Mouse (Mus musculus) heart, embryonic 15.5 days (tissue): ENCODE results near the gene Mrpl49. TPM values are rescaled to one million over a fixed set of nuclear protein-coding genes. Genes with fewer than 3 reads are reported as not detected.
"Not testable (repeated sequence)": the region's sequence is repeated elsewhere in the genome, so short reads cannot be mapped to it uniquely, and the experiment has no call there.

Experiments
- ATAC-seq: fragments of 200-750 bp; cut with Nextera tagmentation; replicated peaks from 2 replicates; pipeline ENCODE4 v1.8.0; 2017; ENCODE audit warnings: low read depth, moderate TSS enrichment; ENCODE audit not compliant: insufficient number of reproducible peaks, insufficient read depth, low FRiP score
- H3K27ac ChIP-seq: fragments of 300-500 bp; sonication (generic); 2 replicates; pipeline ENCODE4 v1.5.1; 2015; ENCODE audit warnings: mild to moderate bottlenecking, inconsistent platforms
- H3K27me3 ChIP-seq: fragments of 300-500 bp; sonication (generic); 2 replicates; pipeline ENCODE4 v1.6.1; 2015; ENCODE audit warnings: inconsistent platforms
- H3K36me3 ChIP-seq: fragments of 300-500 bp; sonication (generic); 2 replicates; pipeline ENCODE4 v1.6.1; 2015; ENCODE audit warnings: mild to moderate bottlenecking, inconsistent platforms
- H3K4me1 ChIP-seq: fragments of 300-500 bp; sonication (generic); replicated peaks from 2 replicates; pipeline ENCODE4 v1.6.1; 2015; ENCODE audit warnings: inconsistent platforms
- H3K4me2 ChIP-seq: fragments of 300-500 bp; sonication (generic); 2 replicates; pipeline ENCODE4 v1.6.1; 2015; ENCODE audit warnings: inconsistent platforms, mild to moderate bottlenecking, moderate library complexity
- H3K4me3 ChIP-seq: fragments of 300-500 bp; sonication (generic); 2 replicates; pipeline ENCODE4 v1.5.1; 2015; ENCODE audit warnings: mild to moderate bottlenecking, inconsistent platforms
- H3K9ac ChIP-seq: fragments of 300-500 bp; sonication (generic); 2 replicates; pipeline ENCODE4 v1.6.1; 2015; ENCODE audit warnings: mild to moderate bottlenecking, inconsistent platforms
- H3K9me3 ChIP-seq: fragments of 300-500 bp; sonication (generic); replicated peaks from 2 replicates; pipeline ENCODE4 v1.6.1; 2016; ENCODE audit warnings: inconsistent platforms
- WGBS: fragments of 180-500 bp; shearing (Covaris S2); methylation state at CpG from one replicate; pipeline ENCODE4 v1.1.7; 2015; ENCODE audit warnings: mixed read lengths; 5-methylcytosine and 5-hydroxymethylcytosine counted together
- polyA plus RNA-seq: library from polyadenylated mRNA; unstranded; fragments of >200 nt; fragmentation: Nextera tagmentation; extraction: Ambion mirVana; gene quantifications from 2 replicates; pipeline ENCODE4 v1.2.1, GENCODE M21; 2015

Mrpl49 gene
- polyA plus RNA-seq, 1 experiment from 2014 or later = 55.3 TPM

DNA sequence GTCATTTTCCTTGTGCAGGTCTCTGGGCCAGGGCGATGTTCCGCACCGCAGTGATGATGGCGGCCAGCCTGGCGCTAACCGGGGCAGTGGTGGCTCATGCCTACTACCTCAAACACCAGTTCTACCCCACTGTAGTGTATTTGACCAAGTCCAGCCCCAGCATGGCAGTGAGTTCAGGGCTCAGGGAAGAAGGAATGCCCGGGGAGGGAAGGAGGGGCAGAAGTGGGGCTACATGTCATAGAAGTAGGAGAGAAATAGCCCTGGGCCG is 9.8 kb downstream of the Mrpl49 start:
- peak overlapping the region; percentile 93 for H3K4me3 ChIP-seq
- H3K9me3 ChIP-seq = no peaks in the 10 kb centered on the region
- 78% methylated on average over 8 of the region's 8 CpGs for WGBS
- no peaks in the 10 kb centered on the region for H3K27me3 ChIP-seq
- H3K36me3 ChIP-seq = peaks cover 49% of the 10 kb centered on the region
- H3K27ac ChIP-seq = no peak overlapping the region
- H3K9ac ChIP-seq = peak overlapping the region; percentile 84
- peaks cover 18% of the 10 kb centered on the region for H3K4me1 ChIP-seq
- H3K4me2 ChIP-seq = peak overlapping the region; percentile 92
- ATAC-seq = no peak

DNA sequence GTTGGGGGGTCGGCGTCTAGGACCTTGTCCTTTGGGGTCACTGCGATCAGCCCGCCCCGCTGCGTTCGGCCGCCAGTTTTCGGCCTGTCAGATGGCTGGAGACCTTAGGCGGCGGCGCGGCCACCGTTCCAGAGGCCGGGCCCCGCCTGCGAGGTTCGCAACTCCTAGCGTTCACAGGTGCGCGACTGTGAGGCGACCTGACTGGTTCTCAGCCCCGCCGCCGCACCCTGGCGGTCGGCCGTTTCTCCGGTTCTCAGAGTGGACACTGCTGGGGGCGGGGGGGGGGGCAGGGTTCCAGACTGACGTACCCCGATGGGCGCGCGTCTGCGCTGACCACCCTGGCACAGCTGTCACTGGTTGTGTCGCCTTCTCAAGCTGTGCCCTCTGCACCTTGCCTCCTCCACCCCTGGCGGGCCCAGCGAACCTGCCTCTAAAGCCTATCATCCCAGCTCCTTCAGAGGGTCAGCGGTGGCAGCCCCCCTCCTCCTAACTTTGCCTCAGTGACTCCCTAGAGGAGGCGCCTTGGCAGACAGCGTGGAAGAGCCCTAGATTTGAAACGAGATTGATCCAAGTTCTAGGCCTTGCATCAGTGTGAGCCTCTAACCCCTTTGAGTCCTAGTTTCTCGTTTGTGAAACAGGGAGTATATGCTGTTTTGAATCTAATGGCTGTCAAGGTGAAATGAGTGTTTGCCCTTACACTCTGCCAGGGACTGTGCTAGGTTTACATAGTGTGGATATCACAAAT is 10.3 kb downstream of the Mrpl49 start:
- H3K27me3 ChIP-seq = no peaks in the 10 kb centered on the region
- peak overlapping the region; percentile 84 for H3K9ac ChIP-seq
- 2% methylated on average over 37 of the region's 44 CpGs for WGBS
- H3K9me3 ChIP-seq = no peaks in the 10 kb centered on the region
- H3K4me2 ChIP-seq = peak overlapping the region; percentile 92
- peak; percentile 12; the same call in 1 of the 2 replicates for ATAC-seq
- peaks cover 44% of the 10 kb centered on the region for H3K36me3 ChIP-seq
- H3K4me1 ChIP-seq = peaks cover 18% of the 10 kb centered on the region
- peak overlapping the region; percentile 93 for H3K4me3 ChIP-seq
- H3K27ac ChIP-seq = peak overlapping the region; percentile 98

DNA sequence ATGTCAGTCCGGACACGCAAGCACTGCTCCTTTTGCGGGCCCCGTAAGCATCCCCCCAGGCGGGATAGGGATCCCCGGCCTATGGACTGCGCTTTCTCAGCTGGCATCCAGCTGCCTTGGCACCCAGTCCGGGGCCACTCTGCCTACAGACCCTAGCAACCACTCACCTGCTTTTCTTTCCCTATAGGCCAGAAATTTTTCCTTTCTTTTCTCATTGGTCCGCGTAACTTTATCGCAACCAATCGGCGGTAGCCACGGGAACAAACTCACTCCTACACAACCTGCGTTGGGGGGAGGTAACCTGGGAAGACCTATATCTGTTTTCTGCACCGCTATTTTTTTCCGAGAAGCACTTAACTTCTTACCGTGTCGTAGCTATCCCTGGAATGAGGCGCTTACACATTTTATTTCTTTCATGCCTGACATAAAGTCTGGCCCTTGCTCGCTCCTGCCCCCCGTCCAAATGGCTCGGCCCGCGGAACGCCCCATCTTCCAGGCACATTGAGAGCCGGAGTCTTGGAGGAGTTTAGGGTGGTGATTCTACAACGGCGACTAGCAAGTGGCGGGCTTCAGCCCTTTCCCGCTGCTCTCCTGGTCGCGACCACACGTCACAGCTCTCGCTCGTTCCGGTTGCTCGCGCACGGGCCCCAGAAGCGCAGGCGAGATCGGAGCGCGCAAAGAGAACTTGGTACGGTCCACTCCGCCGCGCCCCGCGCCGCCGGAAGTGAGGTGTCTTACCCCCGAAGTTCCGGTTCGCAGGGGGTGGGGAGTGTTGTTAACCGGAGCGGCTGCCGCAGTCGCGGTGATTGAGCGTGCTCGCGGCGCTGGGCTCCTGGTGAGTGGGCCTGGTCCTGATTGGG is 11.1 kb downstream of the Mrpl49 start, which contains the start of gene Syvn1:
TSS of gene Syvn1 (plus strand) at position 283 of the 860 bp plus-strand sequence.
- peaks cover 18% of the 10 kb centered on the region for H3K4me1 ChIP-seq
- peak within 1 kb of the TSS; percentile 84 for H3K9ac ChIP-seq
- H3K27me3 ChIP-seq = no peaks in the 10 kb centered on the region
- H3K36me3 ChIP-seq = peaks cover 36% of the 10 kb centered on the region
- peak within 1 kb of the TSS; percentile 92 for H3K4me2 ChIP-seq
- ATAC-seq = peak; percentile 92
- under 1% methylated on average over 65 of the region's 65 CpGs for WGBS
- peak within 1 kb of the TSS; percentile 98 for H3K27ac ChIP-seq
- H3K4me3 ChIP-seq = peak within 1 kb of the TSS; percentile 93
- no peaks in the 10 kb centered on the region for H3K9me3 ChIP-seq

DNA sequence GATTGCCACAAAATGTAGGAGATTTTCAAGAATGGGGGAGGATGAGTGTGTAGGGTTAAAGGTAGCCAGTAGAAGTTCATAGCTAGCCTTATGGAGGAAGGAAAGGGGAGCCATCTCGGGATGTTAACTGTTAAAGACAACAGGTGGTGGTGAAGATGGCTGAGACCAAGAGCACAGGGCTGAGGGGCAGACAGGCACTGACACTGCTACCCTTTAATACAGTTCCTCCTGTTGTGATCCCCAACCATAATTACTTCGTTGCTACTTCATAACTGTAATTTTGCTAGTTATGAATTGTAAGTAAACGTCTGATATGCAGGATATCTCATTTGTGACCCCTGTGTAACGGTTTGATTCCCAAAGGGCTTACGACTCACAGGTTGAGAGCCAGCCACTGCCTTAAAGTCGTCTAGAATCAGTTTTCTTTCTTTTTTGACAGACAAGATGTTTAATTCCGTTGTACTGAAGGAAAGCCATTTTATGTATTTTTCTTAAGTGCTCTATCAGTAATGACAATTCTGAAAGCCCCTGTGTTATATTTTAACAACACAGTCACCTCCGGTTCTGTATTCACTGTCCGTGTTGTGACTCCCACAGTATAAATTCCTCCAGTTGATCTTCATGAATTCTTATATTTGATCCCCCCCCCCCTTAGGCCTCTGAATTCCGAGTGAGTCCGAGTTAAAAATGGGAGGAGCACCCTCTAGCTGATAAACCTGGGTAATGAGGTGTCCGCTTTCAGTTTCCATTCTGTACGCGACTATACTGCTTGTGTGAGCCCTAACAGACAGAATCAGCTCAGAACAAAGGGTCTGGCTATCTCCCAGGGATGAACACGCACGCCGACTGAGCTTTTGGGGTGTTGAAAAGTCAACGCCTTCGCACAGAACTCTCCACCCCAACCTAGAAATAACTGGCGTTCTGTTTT is 12.0 kb downstream of the Mrpl49 start:
- WGBS = 13% methylated on average over 20 of the region's 20 CpGs
- Histone ChIP-seq H3K4me2 (peak overlapping the region; percentile 92), H3K9me3 (no peaks in the 10 kb centered on the region), H3K4me3 (peak overlapping the region; percentile 93), H3K27me3 (no peaks in the 10 kb centered on the region), H3K9ac (peak overlapping the region; percentile 64), H3K27ac (peak overlapping the region; percentile 98), H3K36me3 (peaks cover 27% of the 10 kb centered on the region), H3K4me1 (peaks cover 18% of the 10 kb centered on the region)
- peak; percentile 25; the same call in 1 of the 2 replicates for ATAC-seq

DNA sequence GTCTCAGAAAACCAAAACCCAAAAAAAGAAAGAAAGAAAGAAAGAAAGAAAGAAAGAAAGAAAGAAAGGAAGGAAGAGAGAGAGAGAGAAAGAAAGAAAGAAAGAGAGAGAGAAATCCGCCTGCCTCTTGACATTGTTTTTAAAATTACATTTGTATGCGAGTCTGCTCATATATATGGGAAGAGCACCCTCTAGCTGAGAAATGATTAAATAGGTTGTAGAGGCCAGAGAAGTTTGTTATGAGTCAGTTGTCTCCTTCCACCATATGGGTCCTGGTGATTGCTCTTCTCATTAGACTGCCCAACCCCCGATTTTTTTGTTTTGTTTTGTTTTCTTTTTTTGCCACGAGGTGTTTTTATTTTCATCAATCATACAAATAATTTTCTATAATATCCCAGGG is 13.5 kb downstream of the Mrpl49 start:
- Histone ChIP-seq H3K36me3 (peaks cover 11% of the 10 kb centered on the region), H3K4me1 (peaks cover 18% of the 10 kb centered on the region)
- H3K4me3 ChIP-seq, H3K9ac ChIP-seq, H3K4me2 ChIP-seq, H3K27ac ChIP-seq, H3K27me3 ChIP-seq, ATAC-seq, H3K9me3 ChIP-seq: not testable (repeated sequence)
- WGBS = 43% methylated on average over 4 of the region's 4 CpGs

DNA sequence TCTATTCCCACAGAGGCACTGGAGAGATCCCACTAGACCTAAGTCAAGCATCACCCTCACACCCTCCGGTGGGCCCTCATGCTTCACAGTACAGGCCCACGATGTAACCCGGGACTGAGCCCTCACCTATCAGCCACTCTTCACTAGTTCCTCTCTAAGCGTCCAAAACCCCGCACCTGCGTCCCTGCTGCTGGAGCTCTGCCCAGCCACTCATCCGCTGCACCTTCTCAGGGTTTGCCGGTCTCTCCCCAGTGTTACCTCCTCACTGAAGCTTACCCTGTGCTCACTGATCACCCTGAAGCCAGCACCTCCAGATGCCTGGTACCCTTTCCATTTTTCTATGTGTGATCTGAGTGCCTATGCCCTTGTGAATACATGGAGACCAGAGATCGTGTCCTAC is 15.3 kb downstream of the Mrpl49 start:
- ATAC-seq = no peak
- 74% methylated on average over 9 of the region's 9 CpGs for WGBS
- Histone ChIP-seq H3K27me3 (no peaks in the 10 kb centered on the region), H3K4me3 (no peak overlapping the region), H3K4me2 (no peak overlapping the region), H3K36me3 (no peaks in the 10 kb centered on the region), H3K4me1 (peaks cover 7% of the 10 kb centered on the region), H3K27ac (no peak overlapping the region), H3K9me3 (no peaks in the 10 kb centered on the region), H3K9ac (no peak overlapping the region)

DNA sequence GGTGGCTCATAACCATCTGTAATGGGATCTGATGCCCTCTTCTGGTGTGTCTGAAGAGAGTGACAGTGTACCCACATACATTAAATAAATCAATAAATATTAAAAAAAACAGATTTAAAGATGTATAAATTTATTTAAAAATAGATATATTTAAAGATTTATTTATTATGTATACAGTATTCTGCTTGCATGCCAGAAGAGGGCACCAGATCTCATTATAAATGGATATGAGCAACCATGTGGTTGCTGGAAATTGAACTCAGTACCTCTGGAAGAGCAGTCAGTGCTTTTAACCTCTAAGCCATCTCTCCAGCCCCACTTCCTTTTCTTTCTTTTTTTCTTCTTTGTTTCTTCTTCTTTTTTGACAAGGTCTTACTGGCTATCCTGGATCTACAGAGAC is 17.6 kb downstream of the Mrpl49 start:
- no peak overlapping the region for H3K9ac ChIP-seq
- ATAC-seq = no peak
- H3K4me2 ChIP-seq = no peak overlapping the region
- H3K27me3 ChIP-seq = no peaks in the 10 kb centered on the region
- no peaks in the 10 kb centered on the region for H3K9me3 ChIP-seq
- H3K27ac ChIP-seq = no peak overlapping the region
- H3K4me1 ChIP-seq = peaks cover under 1% of the 10 kb centered on the region
- no peaks in the 10 kb centered on the region for H3K36me3 ChIP-seq
- no peak overlapping the region for H3K4me3 ChIP-seq

DNA sequence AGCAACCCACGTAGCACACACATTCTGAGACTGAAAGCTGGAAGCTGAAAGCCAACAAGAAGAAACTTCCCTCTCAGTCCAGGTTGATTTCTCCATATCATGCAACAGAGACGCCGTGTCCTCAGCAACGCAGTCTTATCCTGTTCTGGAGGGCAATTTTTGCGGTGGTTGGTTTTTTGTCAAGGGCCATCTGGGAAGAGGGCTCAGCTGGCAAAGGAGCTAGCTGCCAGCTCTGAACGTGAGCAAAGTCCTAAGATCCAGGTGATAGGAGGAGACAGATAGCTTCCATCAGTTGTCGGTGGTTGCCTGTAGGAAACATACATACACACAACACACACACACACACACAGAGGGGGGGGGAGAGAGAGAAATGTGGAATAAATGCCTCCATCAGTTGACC is 19.3 kb downstream of the Mrpl49 start:
- H3K4me3 ChIP-seq = no peak overlapping the region
- H3K9ac ChIP-seq = no peak overlapping the region
- H3K27ac ChIP-seq = no peak overlapping the region
- H3K9me3 ChIP-seq = no peaks in the 10 kb centered on the region
- H3K4me2 ChIP-seq = no peak overlapping the region
- no peaks in the 10 kb centered on the region for H3K27me3 ChIP-seq
- no peak for ATAC-seq
- H3K4me1 ChIP-seq = no peaks in the 10 kb centered on the region
- 69% methylated on average over 7 of the region's 7 CpGs for WGBS
- H3K36me3 ChIP-seq = no peaks in the 10 kb centered on the region

DNA sequence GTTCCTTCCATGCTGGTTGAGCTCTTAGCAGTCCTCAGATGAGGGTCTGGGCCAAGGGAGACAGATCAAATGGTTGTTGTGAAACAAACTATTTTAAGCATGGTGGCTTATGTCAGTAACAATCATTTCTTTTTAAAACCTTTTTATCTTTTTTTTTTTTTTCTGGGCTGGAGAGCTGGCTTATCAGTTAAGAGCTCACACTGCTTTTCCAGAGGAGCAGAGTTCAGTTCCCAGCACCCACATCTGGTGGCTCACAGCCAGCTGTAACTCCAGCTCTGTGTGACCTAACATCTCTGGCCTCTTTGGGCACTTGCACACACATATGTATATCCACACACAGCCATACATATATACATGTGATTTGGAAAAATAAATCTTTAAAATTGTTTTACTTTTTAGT is 19.9 kb downstream of the Mrpl49 start:
- H3K4me1 ChIP-seq = no peaks in the 10 kb centered on the region
- no peaks in the 10 kb centered on the region for H3K9me3 ChIP-seq
- no peak for ATAC-seq
- no peak overlapping the region for H3K27ac ChIP-seq
- no peaks in the 10 kb centered on the region for H3K27me3 ChIP-seq
- H3K4me3 ChIP-seq = no peak overlapping the region
- no peaks in the 10 kb centered on the region for H3K36me3 ChIP-seq
- no peak overlapping the region for H3K4me2 ChIP-seq
- no peak overlapping the region for H3K9ac ChIP-seq

DNA sequence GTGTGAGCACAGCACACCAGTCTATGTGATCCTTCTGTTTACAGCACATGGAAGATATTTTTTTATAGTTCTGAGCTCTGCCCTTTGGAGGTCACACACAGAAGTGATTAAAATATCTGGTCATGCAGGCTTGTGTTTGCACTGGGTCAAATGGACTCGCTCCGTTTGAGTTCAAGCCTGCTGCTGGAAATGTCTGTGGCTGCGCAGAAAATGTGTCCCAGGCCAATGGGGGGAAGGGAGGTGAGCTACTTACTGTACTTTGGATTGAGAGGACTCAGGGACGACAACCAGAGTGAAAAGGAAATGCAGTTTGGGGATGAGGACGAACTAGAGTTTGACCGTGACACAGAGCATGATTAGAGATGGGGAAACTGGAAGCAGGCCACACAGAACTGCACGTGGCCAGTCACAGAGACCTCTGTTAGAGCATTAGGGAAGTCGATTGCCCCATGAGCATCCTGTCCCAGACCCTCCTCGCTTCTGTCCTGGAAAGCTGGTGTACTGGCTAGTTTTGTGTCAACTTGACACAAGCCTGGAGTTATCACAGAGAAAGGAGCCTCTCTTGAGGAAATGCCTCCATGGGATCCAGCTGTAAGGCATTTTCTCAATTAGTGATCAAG is 21.5 kb downstream of the Mrpl49 start:
- Histone ChIP-seq H3K27ac (no peak overlapping the region), H3K36me3 (no peaks in the 10 kb centered on the region), H3K4me3 (no peak overlapping the region), H3K4me1 (no peaks in the 10 kb centered on the region), H3K27me3 (no peaks in the 10 kb centered on the region), H3K9me3 (no peaks in the 10 kb centered on the region), H3K9ac (no peak overlapping the region), H3K4me2 (no peak overlapping the region)
- WGBS = 63% methylated on average over 9 of the region's 9 CpGs
- no peak for ATAC-seq
